Mouse (Mus musculus) gastrocnemius, adult 8-10 months (tissue): Measurements from ENCODE around the gene Sirt5. TPM values are rescaled to one million over a fixed set of nuclear protein-coding genes. Genes with fewer than 3 reads are reported as not detected.
A peak's percentile ranks its signal among the peaks of the same experiment; 100 is the strongest.

Experiments used
- DNase-seq, 2 experiments: peaks; one replicate each; pipeline ENCODE4 v3.0.0; 2022; ENCODE audit warnings: low spot score in 2 of 2
- total RNA-seq, 4 experiments: library from RNA; stranded (reverse); gene quantifications; 2 replicates each; pipeline ENCODE4 v1.2.4; 2022

Sirt5 gene
- total RNA-seq: 10 to 100 TPM; 14.9 to 22.6 (median 17.1) TPM

DNA sequence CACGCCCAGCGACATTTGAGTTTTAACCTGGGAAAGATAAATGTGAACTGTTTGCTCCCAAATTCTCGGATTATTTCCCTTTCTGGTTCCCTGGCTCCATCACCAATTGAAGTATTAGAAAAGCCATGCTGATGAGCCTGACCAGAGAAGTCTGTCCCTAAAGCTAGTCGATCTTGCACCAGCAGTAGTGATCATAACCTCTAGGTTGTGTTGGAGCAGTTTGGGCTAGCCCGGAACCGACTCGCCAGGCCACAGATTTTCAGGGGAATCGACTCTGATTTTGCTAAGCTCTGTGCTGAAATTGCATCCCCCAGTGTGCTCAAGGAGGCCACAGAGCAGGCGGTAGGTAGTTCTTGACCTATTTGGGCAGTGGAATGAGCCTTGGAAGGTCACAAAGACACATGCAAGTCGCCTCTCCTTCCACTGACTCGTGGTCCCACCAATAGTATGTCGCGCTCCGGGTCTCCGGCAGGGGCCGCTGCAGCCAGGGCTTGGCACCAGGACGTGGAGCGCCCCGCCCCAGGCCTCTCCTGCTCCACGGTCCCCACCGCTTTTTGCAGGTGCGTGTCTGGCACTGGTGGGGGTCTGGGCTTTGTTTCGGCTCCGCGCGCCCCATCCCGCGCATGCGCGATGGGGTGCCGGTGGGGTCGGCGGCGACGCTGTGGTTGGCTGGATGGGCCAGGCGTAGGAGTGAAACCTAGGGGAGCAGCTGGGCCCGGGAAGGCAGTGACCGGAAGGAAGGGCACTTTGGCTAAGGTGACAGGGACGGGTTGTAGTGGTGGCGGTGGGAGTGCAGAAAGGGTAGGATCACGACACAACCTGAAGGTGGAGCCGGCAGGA, at the start of gene Sirt5:
Gene Sirt5, plus strand, starts transcription at position 512 of the 840 bp plus-strand sequence.
- peak; percentile 80 to 83 for DNase-seq

GRCm38 (mm10) chr13:43317411-43317810, 47.9 kb upstream of the Sirt5 start:
- no peak for DNase-seq

DNA sequence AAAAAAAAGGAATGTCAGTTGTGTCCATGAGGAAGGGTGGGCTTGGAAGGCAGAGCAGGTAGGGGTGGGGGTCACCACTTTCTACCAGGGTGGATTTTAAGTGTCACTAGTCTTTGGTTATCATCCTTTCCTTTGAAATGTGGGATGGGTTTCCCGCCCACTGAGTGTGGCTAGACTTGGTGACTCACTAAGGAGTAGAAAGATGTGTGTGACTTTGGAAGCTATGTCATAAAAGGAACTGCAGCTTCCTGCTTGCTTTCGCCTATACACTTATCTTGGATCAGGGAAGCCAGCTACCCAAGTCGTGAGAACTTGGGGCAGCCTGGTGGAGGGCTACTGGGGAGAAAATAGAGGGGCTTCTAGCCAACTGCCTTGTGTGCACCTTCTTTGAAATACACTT, 45.9 kb upstream of the Sirt5 start:
- DNase-seq: no peak

DNA sequence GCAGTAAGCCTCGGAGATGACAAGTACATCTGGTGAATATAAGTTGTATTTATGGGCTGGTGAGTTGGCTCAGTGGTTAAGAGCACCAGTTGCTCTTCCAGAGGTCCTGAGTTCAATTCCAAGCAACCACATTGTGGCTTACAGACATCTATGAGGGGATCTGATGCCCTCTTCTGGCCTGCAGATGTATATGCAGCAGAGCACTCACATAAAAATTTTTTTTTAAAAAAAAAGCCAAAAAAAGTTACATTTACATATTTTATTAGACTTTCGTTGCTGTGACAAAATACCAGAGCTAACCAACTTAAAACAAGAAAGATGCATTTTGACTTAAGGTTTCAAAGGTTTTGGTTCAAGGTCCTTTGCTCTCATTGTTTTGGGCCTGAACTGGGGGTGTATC, 43.8 kb upstream of the Sirt5 start:
- DNase-seq: no peak

- DNase-seq: no peak
Measured at GRCm38 (mm10) chr13:43325427-43325826, 39.9 kb upstream of the Sirt5 start.

DNA sequence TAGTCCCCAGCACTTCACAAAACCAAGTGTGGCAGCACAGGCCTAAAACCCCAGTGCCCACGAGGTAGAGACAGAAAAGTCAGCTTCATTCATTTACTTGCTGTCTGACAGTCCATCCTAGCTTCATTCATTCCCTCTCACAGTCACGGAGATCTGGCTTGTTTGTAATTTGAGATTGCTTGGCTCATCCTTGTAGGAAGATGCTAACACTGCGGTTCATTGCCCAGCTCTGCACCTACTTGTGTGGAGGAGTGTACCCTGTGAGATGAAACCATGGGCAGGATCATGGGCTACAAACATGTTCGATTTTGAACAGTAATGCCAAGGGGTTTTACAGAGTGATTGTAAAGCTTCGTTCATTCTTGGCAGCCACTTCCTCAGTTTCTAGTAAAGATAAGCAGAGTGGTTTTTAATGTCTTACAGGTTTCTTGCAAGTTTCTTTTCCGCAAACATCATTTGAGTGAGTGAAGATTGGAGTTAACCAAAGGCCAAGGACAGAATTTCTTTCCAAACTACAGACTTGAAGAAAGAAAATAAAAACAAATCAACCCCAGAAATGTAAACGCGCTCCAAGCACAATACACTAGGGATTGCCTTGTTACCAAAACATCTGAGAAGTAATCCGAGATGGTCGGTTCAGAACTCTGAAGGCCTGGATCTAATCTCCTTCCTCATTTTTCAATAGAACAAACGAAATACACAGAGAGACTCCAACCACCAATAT, 33.4 kb upstream of the Sirt5 start:
- DNase-seq: no peak

GRCm38 (mm10) chr13:43332591-43332990, 32.7 kb upstream of the Sirt5 start:
- peak; percentile 3 to 11 for DNase-seq

DNA sequence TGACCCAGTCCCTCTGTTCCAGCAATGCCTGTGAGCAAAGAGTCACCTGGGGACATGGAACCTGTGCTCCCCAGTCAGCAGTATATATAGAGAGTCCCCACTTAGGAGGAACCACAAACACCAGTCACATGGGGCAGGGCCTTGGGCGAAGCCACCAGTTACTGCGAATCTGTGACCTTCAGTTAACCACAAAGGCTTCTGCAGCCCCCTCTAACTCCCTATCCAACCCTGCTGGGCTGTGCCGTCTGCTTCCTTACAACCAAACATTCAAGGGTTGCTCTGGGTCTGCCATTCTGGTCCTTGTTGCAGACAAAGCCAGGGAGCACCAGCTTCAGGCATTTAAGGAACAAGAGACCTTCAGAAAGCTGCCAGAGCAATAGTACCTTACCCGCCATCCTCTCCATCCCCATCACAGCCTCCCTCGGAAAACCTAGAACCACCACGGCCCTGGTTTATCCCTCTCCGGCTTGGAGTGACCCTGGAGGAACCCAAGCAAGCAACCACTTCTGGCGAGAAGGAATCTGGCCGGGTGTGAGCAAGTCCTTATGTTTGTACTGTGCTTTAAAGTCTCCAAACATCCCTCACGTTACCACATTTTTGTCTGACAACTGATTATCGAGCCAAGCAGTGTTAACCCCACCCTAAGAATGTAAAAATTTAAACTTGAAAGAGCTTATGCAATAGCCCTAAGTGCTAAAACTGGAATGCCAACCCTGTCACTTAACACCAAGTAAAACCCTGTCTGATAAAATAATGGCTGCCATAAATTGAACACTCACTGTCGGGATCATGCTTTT, 28.7 kb upstream of the Sirt5 start:
- no peak for DNase-seq

DNA sequence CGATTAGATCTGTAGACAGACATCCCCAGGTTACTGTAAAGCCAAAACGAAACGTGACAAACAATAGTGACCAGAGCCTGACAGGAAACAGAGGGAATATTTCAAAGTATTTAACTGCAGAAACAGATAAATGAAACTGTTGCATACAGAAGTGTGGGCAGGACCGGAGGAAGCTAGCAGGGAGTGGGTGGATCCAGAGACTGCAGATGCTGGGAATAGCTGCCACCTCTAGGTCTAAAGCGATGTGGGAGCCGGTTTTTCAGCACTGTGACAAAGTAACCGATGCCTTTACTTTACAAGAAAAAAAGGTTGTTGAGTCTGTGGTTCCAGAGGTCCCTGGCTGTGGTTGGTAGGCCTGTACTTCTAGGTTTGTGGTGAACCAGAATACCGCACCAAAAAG, 27.3 kb upstream of the Sirt5 start:
- DNase-seq: no peak

DNA sequence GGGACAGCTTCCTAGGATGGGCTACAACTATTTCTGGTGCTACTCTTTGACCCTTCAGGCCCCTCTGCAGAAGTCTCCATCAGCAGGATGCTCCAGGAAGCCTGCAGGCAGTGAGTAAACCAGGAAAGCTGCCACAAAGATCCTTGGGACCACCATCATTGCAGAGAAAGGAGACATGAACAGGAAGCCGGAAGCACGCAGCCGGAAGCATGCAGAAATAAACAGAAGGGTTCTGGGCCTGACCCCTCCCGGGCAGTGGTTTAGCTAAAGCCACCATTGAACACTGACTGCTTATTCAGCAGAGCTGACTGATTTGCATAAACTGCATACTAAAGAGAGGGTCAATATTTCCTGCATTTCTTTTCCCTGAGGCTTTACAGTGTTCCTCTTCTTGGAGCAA, 26.7 kb upstream of the Sirt5 start:
- no peak for DNase-seq

DNA sequence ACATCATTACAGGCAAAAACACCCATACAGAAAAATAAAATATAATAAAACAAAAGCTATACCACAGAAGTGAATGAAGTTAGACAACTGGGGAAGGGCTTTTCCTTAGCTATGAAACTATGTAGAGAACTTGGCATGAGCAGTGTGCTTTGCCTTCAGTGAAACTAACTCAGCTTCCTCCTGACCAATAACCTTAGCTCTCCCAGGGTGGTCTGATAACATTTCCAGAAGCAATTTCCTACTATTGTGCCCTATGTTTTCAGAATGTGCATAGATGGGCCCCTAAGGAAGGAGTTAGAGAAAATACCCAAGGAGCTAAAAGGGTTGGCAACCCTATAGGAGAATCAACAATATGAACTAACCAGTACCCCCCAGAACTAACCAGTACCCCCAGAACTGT, 18.5 kb upstream of the Sirt5 start:
- DNase-seq: no peak

- DNase-seq: no peak
Measured at GRCm38 (mm10) chr13:43349376-43349775, 15.9 kb upstream of the Sirt5 start.

DNA sequence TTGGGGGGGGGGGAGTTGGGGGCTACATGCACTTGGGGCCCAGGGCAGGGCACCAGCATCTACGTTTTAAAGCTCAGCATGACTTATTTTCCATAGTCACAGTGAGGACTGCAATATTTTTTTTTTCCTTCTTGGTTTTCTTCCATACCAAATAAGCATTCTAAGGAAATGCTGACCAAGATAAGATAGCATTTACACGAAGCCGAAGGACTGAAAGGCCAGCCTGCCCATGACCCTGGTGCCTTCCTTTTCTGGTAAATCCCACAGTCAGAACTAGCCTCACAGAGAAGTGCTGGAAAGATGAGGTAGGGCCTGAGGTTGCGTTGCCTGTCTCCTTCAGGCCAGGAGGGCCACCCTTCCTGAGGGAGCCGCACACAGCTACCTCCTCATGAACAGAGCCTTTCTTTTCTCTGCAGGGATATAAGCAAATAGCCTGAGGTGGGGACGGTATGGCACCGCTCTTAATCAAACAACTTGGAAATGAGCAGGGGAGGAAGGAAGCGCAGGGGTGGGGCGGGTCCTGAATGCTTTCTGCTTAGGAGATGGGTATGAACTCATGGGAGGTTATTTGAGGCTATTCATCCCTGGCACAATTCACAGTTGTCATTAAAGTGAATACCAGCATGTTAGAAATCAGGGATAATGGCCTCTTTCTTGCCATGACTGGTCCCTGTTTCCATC, 14.7 kb upstream of the Sirt5 start:
- no peak for DNase-seq

DNA sequence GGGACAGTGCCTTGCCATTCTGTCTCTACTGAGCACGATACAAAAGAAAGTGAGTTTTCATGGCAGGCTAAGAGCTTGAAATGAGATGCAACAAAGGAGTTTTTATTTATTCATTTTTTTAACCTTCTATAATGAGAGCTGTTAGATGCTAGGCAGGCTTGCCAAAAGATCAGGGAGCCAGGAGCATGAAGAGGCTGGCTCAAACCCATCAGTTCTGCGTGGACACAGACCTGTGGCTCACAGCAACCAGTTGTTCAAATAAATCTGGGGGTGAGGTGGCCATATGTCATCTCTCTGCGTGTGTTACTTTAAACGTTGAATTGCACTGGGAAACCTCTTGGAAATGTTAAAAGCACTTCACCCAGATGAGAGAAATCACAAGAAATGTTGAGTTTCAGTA, 11.9 kb upstream of the Sirt5 start:
- no peak for DNase-seq

GRCm38 (mm10) chr13:43354362-43354761, 10.9 kb upstream of the Sirt5 start:
- no peak for DNase-seq

DNA sequence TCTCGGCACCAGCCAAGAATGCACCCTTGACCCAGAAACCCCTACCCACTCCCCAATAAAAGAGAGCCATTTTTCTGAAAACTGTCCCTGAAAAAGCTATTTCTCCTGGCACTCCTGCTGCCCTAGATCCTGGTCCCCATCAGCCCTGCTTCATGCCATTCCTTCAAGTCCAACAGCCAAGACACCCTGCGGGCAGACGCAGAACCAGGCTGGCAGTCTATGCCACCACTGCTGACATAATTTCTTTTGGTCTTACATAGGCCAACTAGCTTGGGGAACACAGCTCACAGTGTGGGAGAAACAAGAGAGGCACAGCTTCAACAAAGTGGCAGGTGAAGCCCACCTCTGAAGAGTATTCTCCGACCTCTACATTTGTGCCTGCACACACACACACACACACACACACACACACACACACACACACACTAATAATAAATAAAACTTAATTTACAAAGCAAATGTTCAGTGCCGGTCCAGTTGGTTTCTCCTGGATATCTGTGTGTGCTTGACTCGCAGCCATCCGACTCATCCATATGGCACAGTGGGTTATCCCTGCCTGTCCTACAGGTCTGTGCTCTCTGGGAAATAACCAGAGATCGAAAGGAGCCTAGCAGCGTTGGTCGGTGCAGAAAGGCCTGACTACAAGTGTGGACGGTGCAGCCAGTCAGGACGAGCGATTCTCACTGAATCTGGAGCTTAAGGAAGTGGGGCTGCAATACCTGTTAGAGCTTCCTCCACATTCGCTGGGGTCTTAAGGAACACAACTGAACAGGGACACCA, 8.8 kb upstream of the Sirt5 start:
- DNase-seq: no peak

GRCm38 (mm10) chr13:43360534-43360933, 4.8 kb upstream of the Sirt5 start:
- no peak for DNase-seq

DNA sequence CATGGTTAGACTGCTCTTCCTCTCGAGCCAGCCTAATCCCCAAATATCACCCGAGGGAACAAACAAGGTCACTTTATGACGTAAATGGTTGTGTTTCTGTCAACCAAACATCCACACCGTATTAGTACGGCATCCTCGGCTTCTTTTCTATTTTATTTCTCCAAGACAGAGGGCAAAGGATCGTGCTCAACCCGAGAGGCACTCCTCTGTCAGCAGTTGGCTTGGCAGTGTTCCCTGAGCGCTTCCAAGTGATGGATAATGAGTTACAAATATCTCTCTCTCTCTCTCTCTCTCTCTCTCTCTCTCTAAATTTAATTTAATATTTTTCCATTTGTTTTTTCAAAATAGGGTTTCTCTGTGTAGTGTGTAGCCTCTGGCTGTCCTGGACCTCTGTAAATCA, 2.9 kb upstream of the Sirt5 start:
- no peak for DNase-seq

DNA sequence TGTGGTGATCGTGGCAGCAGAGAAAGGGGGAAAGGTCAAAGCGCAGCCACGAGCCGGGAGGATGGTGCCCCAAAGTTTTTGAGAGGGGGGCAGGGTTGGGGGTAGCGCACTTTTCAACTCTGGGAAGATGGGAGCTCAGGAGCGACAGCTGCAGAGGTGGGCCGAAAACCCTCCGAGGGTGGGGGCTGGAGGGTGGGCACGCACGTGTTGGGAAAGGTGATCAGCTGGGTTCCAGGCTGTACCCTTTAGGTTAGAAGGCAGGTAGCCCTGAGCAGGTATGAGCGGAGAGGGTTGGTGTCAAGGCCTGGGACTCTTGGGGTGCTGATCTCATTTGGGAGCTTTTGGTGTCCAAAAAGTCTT, 509 bp downstream of the Sirt5 start:
- DNase-seq: no peak

DNA sequence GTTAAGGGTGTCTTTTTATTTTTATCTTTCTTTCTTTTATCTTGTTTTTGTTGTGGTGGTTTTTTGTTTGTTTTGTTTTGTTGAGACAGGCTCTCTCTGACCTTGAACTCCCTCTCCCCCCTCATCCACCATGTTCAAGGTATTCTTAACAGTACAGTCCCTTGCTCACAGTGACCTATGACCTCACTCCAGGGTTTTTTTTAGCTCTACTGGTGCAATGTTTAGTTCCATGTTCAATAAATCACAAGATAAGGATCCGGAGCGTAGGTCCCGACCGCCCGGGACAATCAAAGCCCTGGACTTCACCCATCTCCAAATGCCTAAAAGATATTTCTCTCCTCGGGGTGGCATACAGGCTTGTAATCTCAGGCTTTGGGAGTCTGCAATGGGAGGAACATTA, 4.8 kb downstream of the Sirt5 start:
- DNase-seq: no peak

- no peak for DNase-seq
Measured at GRCm38 (mm10) chr13:43372892-43373291, 7.6 kb downstream of the Sirt5 start.
